Mouse (Mus musculus): ENCODE measurements around the gene Pla2g12b. TPM values are rescaled to one million over a fixed set of nuclear protein-coding genes. Genes with fewer than 3 reads are reported as not detected.
A peak's percentile ranks its signal among the peaks of the same experiment; 100 is the strongest.

Pla2g12b gene
- polyA plus RNA-seq, 1 experiment from 2014 or later = 0.27 TPM

DNA sequence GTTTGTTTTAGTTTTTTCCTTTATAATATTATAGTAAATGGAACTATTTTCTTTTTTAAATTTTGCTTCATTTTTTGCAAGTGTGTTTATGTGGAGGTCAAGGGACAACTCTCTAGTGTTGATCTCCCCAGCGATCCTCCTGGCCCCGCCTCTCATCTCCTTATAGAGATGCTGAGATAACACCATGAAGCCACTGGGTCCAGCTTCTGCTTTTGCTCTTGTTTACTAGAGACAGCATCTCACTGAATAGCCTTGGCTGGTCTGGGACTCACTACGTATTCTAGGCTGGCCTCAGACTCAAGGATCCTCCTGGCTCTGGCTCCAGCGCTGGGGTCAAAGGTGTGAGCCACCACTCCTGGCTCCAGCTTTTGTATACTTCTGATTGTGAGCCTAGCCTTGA, 16.1 kb downstream of the Pla2g12b start:
- no peak overlapping the region for H3K4me2 ChIP-seq
- ATAC-seq (ENCODE audit: insufficient number of reproducible peaks, low FRiP score, low TSS enrichment, low read depth) = no peak
- 89% methylated on average over 4 of the region's 4 CpGs for WGBS
- H3K9ac ChIP-seq = no peak overlapping the region
- H3K27me3 ChIP-seq = no peaks in the 10 kb centered on the region
- no peak overlapping the region for H3K27ac ChIP-seq
- no peak overlapping the region for H3K4me3 ChIP-seq
- no peaks in the 10 kb centered on the region for H3K9me3 ChIP-seq
- no peaks in the 10 kb centered on the region for H3K36me3 ChIP-seq
- H3K4me1 ChIP-seq = peaks cover 9% of the 10 kb centered on the region

DNA sequence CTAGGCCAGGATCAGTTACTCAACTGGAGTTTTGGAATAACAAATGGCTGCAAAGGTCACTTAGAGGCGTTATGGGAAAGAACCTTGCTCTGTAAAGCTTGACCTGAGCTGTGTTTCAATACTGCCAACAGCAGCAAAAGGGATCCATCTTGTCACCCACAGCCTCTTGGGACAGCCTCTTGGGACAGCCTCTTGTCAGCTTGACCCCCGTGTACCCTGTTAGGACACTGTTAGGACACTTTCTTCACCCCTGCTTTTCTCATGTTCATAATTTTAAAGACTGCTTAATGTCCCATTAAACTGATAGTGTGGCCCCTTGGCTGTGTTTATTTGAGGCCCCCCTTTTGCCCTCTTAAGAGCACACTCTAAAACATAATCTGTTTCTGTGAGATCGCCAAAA, 21.0 kb downstream of the Pla2g12b start:
- Histone ChIP-seq H3K4me1 (peaks cover 15% of the 10 kb centered on the region), H3K27ac (no peak overlapping the region), H3K4me3 (no peak overlapping the region), H3K27me3 (no peaks in the 10 kb centered on the region), H3K9me3 (no peaks in the 10 kb centered on the region), H3K4me2 (no peak overlapping the region), H3K36me3 (no peaks in the 10 kb centered on the region), H3K9ac (no peak overlapping the region)
- ATAC-seq (ENCODE audit: insufficient number of reproducible peaks, low FRiP score, low TSS enrichment, low read depth) = no peak
- 54% methylated on average over 3 of the region's 3 CpGs for WGBS

- H3K36me3 ChIP-seq = no peaks in the 10 kb centered on the region
- WGBS = 53% methylated on average over 7 of the region's 7 CpGs
- H3K4me3 ChIP-seq = no peak overlapping the region
- H3K27ac ChIP-seq = peak overlapping the region; percentile 64; the same call in 1 of the 2 replicates
- ATAC-seq (ENCODE audit: insufficient number of reproducible peaks, low FRiP score, low TSS enrichment, low read depth) = no peak; the same call in 1 of the 2 replicates
- no peak overlapping the region for H3K9ac ChIP-seq
- H3K4me2 ChIP-seq = no peak overlapping the region
- H3K27me3 ChIP-seq = no peaks in the 10 kb centered on the region
- H3K9me3 ChIP-seq = no peaks in the 10 kb centered on the region
- H3K4me1 ChIP-seq = peaks cover 15% of the 10 kb centered on the region
Measured at GRCm38 (mm10) chr10:59425369-59425768, 21.9 kb downstream of the Pla2g12b start.

GRCm38 (mm10) chr10:59426371-59426770, 22.9 kb downstream of the Pla2g12b start:
- Histone ChIP-seq H3K9me3 (no peaks in the 10 kb centered on the region), H3K4me1 (peaks cover 19% of the 10 kb centered on the region), H3K4me3 (no peak overlapping the region), H3K36me3 (no peaks in the 10 kb centered on the region), H3K9ac (no peak overlapping the region), H3K27me3 (no peaks in the 10 kb centered on the region), H3K27ac (no peak overlapping the region), H3K4me2 (no peak overlapping the region)
- no peak for ATAC-seq (ENCODE audit: insufficient number of reproducible peaks, low FRiP score, low TSS enrichment, low read depth)
- WGBS = 85% methylated on average over 4 of the region's 4 CpGs

GRCm38 (mm10) chr10:59429448-59430135, 26.1 kb downstream of the Pla2g12b start:
- no peak overlapping the region for H3K4me2 ChIP-seq
- H3K27ac ChIP-seq = no peak overlapping the region
- H3K4me1 ChIP-seq = peaks cover 14% of the 10 kb centered on the region
- WGBS = 79% methylated on average over 16 of the region's 16 CpGs
- no peaks in the 10 kb centered on the region for H3K36me3 ChIP-seq
- no peak overlapping the region for H3K9ac ChIP-seq
- no peak for ATAC-seq (ENCODE audit: insufficient number of reproducible peaks, low FRiP score, low TSS enrichment, low read depth)
- H3K9me3 ChIP-seq = no peaks in the 10 kb centered on the region
- no peaks in the 10 kb centered on the region for H3K27me3 ChIP-seq
- H3K4me3 ChIP-seq = no peak overlapping the region

DNA sequence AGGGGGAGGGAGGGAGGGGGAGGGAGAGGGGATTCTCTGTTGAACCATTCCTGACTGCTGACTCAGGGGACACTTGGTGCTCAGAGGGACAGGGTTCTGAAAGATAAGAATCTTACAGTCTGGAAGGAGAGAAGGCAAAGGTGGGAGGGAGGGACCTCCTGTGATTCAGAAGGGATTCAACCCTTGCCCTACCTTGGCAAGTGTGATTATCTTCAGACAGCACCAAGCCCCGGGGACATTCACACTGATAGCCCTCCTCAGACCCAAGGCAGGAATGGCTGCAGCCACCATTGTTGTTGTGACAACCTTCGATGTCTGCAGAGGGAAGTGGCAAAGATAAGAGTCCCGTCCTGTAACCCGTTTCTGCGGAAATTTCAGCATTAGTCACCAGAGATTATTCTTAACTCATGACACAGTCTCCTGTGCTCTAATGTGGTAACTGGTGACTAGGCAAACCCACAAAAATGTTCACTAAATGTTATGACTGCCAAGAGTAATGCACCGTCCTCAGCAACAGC, 27.3 kb downstream of the Pla2g12b start:
- ATAC-seq (ENCODE audit: insufficient number of reproducible peaks, low FRiP score, low TSS enrichment, low read depth) = no peak
- no peak overlapping the region for H3K4me2 ChIP-seq
- no peak overlapping the region for H3K9ac ChIP-seq
- no peaks in the 10 kb centered on the region for H3K27me3 ChIP-seq
- WGBS = 48% methylated on average over 6 of the region's 6 CpGs
- peaks cover 4% of the 10 kb centered on the region; the same call in 1 of the 2 replicates for H3K4me1 ChIP-seq
- no peak overlapping the region for H3K27ac ChIP-seq
- H3K9me3 ChIP-seq = no peaks in the 10 kb centered on the region
- H3K4me3 ChIP-seq = no peak overlapping the region
- H3K36me3 ChIP-seq = no peaks in the 10 kb centered on the region

DNA sequence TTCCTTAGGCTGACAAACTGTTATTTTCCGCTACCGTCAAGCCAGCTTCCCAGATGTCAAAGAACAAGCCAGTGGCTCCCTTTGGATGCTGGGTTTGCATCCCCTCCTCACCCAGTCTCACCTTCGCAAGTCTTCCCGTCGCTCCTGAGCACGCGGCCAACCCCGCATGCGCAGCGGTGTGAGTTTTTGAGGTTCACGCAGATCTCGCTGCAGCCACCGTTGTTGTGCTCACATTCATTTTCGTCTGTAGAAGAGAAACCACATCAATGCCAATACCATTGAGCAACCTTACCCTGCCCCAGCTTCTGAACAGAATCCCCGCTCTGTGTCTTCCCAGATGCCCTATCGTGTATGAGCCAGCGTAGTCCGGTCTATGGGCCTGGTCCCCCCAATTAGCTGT, 32.3 kb downstream of the Pla2g12b start:
- 91% methylated on average over 18 of the region's 18 CpGs for WGBS
- Histone ChIP-seq H3K9ac (no peak overlapping the region), H3K9me3 (no peaks in the 10 kb centered on the region)

DNA sequence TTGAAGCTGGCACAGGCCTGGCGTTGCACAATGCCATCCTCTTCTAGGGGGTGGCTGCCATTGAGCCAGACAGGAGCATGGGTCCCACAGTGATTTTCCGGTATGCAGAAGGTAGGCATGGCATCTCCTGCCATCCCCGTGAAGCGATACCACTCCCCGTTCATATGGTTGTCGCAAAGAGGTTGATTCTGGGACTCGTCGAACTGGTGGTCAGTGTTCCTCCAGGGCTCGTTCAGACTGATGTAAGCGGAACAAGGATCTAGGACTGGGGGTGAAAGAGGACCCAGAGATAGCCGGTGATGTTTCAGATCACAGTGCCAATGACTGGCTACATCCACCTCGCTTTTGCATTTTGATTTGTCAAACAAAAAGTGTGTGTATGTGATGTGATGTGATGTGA, 35.2 kb downstream of the Pla2g12b start:
- Histone ChIP-seq H3K27me3 (no peaks in the 10 kb centered on the region), H3K4me2 (no peak overlapping the region), H3K9ac (no peak overlapping the region), H3K27ac (no peak overlapping the region), H3K9me3 (no peaks in the 10 kb centered on the region), H3K4me3 (no peak overlapping the region), H3K36me3 (no peaks in the 10 kb centered on the region), H3K4me1 (peaks cover 21% of the 10 kb centered on the region)
- 93% methylated on average over 12 of the region's 12 CpGs for WGBS
- no peak for ATAC-seq (ENCODE audit: insufficient number of reproducible peaks, low FRiP score, low TSS enrichment, low read depth)

More for the DNA sequence above, 32.3 kb downstream of the Pla2g12b start:
- Histone ChIP-seq H3K4me3 (no peak overlapping the region), H3K27me3 (no peaks in the 10 kb centered on the region), H3K36me3 (no peaks in the 10 kb centered on the region), H3K4me2 (no peak overlapping the region), H3K27ac (no peak overlapping the region), H3K4me1 (peaks cover 21% of the 10 kb centered on the region)
- no peak for ATAC-seq (ENCODE audit: insufficient number of reproducible peaks, low FRiP score, low TSS enrichment, low read depth)

GRCm38 (mm10) chr10:59439508-59439931, 36.1 kb downstream of the Pla2g12b start:
- WGBS = 7% methylated on average over 5 of the region's 5 CpGs
- Histone ChIP-seq H3K9ac (no peak overlapping the region), H3K27ac (peak overlapping the region; percentile 75), H3K4me1 (peaks cover 21% of the 10 kb centered on the region), H3K4me2 (no peak overlapping the region), H3K4me3 (no peak overlapping the region), H3K27me3 (no peaks in the 10 kb centered on the region), H3K9me3 (no peaks in the 10 kb centered on the region), H3K36me3 (no peaks in the 10 kb centered on the region)
- ATAC-seq (ENCODE audit: insufficient number of reproducible peaks, low FRiP score, low TSS enrichment, low read depth) = peak; percentile 69; the same call in 1 of the 2 replicates

DNA sequence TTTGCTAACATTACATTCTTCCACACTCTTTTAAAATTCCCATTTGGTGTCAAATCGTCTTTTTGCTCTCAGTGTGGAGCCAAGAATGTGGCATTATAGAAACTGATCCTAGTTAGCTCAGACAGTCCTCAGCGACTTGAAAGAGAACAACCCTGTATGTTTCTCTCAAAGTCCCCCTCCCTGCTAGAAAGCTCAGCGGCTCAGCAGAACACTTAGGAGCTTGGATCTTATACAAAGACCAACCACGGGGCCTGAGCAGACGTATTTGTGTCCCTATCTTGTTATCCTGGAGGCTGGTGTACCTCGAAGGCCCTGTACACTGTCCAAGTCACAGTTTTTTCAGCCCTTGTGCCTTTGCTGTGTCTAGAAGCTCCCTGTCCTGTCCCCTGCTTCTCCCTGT, 36.7 kb downstream of the Pla2g12b start:
- H3K9ac ChIP-seq = no peak overlapping the region
- H3K27me3 ChIP-seq = no peaks in the 10 kb centered on the region
- H3K9me3 ChIP-seq = no peaks in the 10 kb centered on the region
- peaks cover 21% of the 10 kb centered on the region for H3K4me1 ChIP-seq
- H3K36me3 ChIP-seq = no peaks in the 10 kb centered on the region
- no peak for ATAC-seq (ENCODE audit: insufficient number of reproducible peaks, low FRiP score, low TSS enrichment, low read depth)
- peak overlapping the region; percentile 14; the same call in 1 of the 2 replicates for H3K4me2 ChIP-seq
- no peak overlapping the region for H3K4me3 ChIP-seq
- peak overlapping the region; percentile 75 for H3K27ac ChIP-seq
- 32% methylated on average over 6 of the region's 6 CpGs for WGBS

GRCm38 (mm10) chr10:59441735-59442134, 38.3 kb downstream of the Pla2g12b start, which contains the start of gene Oit3:
TSS of gene Oit3 (minus strand) at chr10:59441778.
- Histone ChIP-seq H3K4me1 (peaks cover 21% of the 10 kb centered on the region), H3K4me3 (no peak within 1 kb of the TSS), H3K4me2 (no peak within 1 kb of the TSS), H3K27ac (peak within 1 kb of the TSS; percentile 75), H3K27me3 (no peaks in the 10 kb centered on the region), H3K9me3 (no peaks in the 10 kb centered on the region), H3K9ac (no peak within 1 kb of the TSS), H3K36me3 (no peaks in the 10 kb centered on the region)
- no peak for ATAC-seq (ENCODE audit: insufficient number of reproducible peaks, low FRiP score, low TSS enrichment, low read depth)
- 90% methylated on average over 11 of the region's 11 CpGs for WGBS

DNA sequence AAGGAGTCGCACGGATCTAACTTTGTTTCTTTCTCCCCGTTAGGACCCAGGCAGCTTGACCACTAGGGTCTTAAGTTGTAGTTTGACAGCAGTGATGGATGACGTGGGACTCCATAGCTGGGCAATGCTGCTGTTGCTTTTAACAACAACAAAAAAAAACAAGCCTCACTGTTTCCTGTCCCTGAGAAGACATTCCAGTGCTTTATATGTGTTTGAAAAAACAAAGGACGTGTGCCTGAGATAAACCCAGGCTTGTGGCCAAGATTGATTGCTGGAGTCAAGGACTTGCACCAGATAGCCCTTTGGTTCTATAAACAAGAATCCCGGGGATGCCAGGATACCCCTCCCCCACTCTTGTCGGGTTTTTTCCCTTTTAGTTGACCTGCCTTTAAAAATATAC, 39.8 kb downstream of the Pla2g12b start:
- Histone ChIP-seq H3K9ac (no peak overlapping the region), H3K27me3 (no peaks in the 10 kb centered on the region), H3K4me1 (peaks cover 21% of the 10 kb centered on the region), H3K36me3 (peaks cover 8% of the 10 kb centered on the region), H3K4me3 (no peak overlapping the region), H3K27ac (no peak overlapping the region), H3K9me3 (no peaks in the 10 kb centered on the region), H3K4me2 (no peak overlapping the region)
- ATAC-seq (ENCODE audit: insufficient number of reproducible peaks, low FRiP score, low TSS enrichment, low read depth) = no peak
- WGBS = 24% methylated on average over 7 of the region's 7 CpGs

All from limb, embryonic 15.5 days (tissue).